Comparison of ENCODE assay signal across 26 mouse cellular contexts in the genomic region with DNA sequence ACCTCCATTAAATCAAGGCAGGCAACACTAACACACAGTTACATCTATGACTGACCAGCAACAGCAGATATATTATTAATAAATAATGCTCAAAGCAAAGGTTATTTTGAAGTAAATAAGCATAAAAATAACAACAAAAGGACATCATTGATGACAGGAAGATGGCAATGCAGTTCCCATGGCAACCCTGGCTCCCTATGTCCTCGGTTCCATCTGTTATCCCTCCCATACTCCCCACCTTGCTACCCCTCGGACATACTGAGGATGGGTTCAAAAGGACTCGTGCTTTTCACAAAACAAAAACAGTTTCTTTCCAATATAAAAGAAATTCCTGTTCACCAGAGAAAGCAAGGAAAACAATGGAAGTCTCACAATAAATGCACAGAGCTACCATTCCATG. TPM values are rescaled to one million over a fixed set of nuclear protein-coding genes. Genes with fewer than 3 reads are reported as not detected.
A peak's percentile ranks its signal among the peaks of the same experiment; 100 is the strongest.
DNase-seq lines count a peak whose midpoint lies in the region; ATAC-seq and TF ChIP-seq lines count a peak whose summit lies in the region.
"Had no signal": no experiment of that assay in that cellular context is flagged by ENCODE, and none has a peak within 500 bp of the region (broad histone marks: within the 10 kb centered on the region; RNA-seq: fewer than 3 reads in every experiment).

No protein-coding gene starts in this region.

- no peaks in the 10 kb centered on the region for H3K27me3 ChIP-seq in forebrain, embryonic 14.5 days (replicated peaks; ENCODE audit: control insufficient read depth, insufficient read depth, low read length)
- H3K27me3 ChIP-seq in forebrain, embryonic 12.5 days: no peaks in the 10 kb centered on the region
- H3K27me3 ChIP-seq in hindbrain, postnatal 0 days (ENCODE audit: insufficient read depth, low read length): no peaks in the 10 kb centered on the region
- H3K27me3 ChIP-seq: heart, embryonic 13.5 days; limb, embryonic 12.5 days; liver, embryonic 15.5 days; midbrain, embryonic 15.5 days; Patski had no signal

- H3K4me2 ChIP-seq in forebrain, embryonic 14.5 days (ENCODE audit: low read length): no peak overlapping the region
- no peak overlapping the region for H3K4me2 ChIP-seq in forebrain, embryonic 12.5 days
- no peak overlapping the region for H3K4me2 ChIP-seq in hindbrain, postnatal 0 days (ENCODE audit: low read depth, low read length)
- H3K4me2 ChIP-seq: heart, embryonic 13.5 days; limb, embryonic 12.5 days; liver, embryonic 15.5 days; lung, embryonic 14.5 days; midbrain, embryonic 15.5 days had no signal

- 43% methylated on average over 3 of the region's 3 CpGs for WGBS in forebrain, embryonic 14.5 days
- WGBS in forebrain, embryonic 12.5 days: 47% methylated on average over 3 of the region's 3 CpGs
- WGBS in hindbrain, postnatal 0 days: 15% methylated on average over 3 of the region's 3 CpGs

- DNase-seq in forebrain, embryonic 14.5 days (ENCODE audit: low spot score): peak; percentile 34
- no peak for DNase-seq in layer of hippocampus, adult 2 months (ENCODE audit: low spot score in 2 of 2)
- DNase-seq in layer of hippocampus, postnatal 14 days (ENCODE audit: low spot score in 2 of 2): no peak
- DNase-seq in hindbrain, postnatal 0 days (ENCODE audit: low spot score): peak; percentile 46
- no peak for DNase-seq in testis, postnatal 14 days (ENCODE audit: low spot score)
- DNase-seq in spleen, postnatal 14 days (ENCODE audit: low spot score in 2 of 2): no peak
- DNase-seq: adrenal gland, postnatal 10 days; cerebellum, adult 11-12 months; cerebellum, postnatal 25 days; heart, postnatal 10 days; kidney, adult 8-10 months; kidney, postnatal 4 days; lung, embryonic 14.5 days; lung, postnatal 14 days; right cerebral cortex, postnatal 25 days; spleen, adult 18-20 months; thymus, postnatal 4 days had no signal

- no peak for ATAC-seq in forebrain, embryonic 14.5 days
- ATAC-seq in forebrain, embryonic 12.5 days (ENCODE audit: low FRiP score): no peak
- ATAC-seq in hindbrain, postnatal 0 days: no peak
- ATAC-seq: intestine, embryonic 16.5 days; midbrain, embryonic 15.5 days; Patski had no signal

- H3K4me1 ChIP-seq in forebrain, embryonic 14.5 days (ENCODE audit: control insufficient read depth, insufficient read depth, low read length): peaks cover 7% of the 10 kb centered on the region
- H3K4me1 ChIP-seq in forebrain, embryonic 12.5 days: peaks cover 15% of the 10 kb centered on the region
- H3K4me1 ChIP-seq in embryonic fibroblast, embryonic 13.5 days (ENCODE audit: control insufficient read depth, insufficient read depth, low read length): peaks cover 16% of the 10 kb centered on the region
- peaks cover 18% of the 10 kb centered on the region for H3K4me1 ChIP-seq in hindbrain, postnatal 0 days (ENCODE audit: insufficient read depth, low read length)

- TF ChIP-seq POLR2A in embryonic fibroblast, embryonic 13.5 days (IDR thresholded peaks at IDR 0.05; ENCODE audit: low read depth, low read length): no peak

- H3K9ac ChIP-seq in forebrain, embryonic 14.5 days (ENCODE audit: low read length): no peak overlapping the region
- no peak overlapping the region for H3K9ac ChIP-seq in forebrain, embryonic 12.5 days
- no peak overlapping the region for H3K9ac ChIP-seq in hindbrain, postnatal 0 days (replicated peaks; ENCODE audit: low read length)
- H3K9ac ChIP-seq: heart, embryonic 13.5 days; limb, embryonic 12.5 days; liver, embryonic 15.5 days; lung, embryonic 14.5 days; midbrain, embryonic 15.5 days had no signal

- no peaks in the 10 kb centered on the region for H3K9me3 ChIP-seq in forebrain, embryonic 14.5 days (replicated peaks; ENCODE audit: control insufficient read depth, low read length)
- H3K9me3 ChIP-seq in forebrain, embryonic 12.5 days: no peaks in the 10 kb centered on the region
- no peaks in the 10 kb centered on the region for H3K9me3 ChIP-seq in hindbrain, postnatal 0 days (ENCODE audit: low read length)
- H3K9me3 ChIP-seq: heart, embryonic 13.5 days; liver, embryonic 15.5 days; midbrain, embryonic 15.5 days had no signal

- no peaks in the 10 kb centered on the region for H3K36me3 ChIP-seq in forebrain, embryonic 14.5 days (ENCODE audit: control insufficient read depth, insufficient read depth, low read length)
- H3K36me3 ChIP-seq in forebrain, embryonic 12.5 days (replicated peaks): no peaks in the 10 kb centered on the region; the same call in 1 of the 2 replicates
- H3K36me3 ChIP-seq in hindbrain, postnatal 0 days (ENCODE audit: insufficient read depth, low read length): no peaks in the 10 kb centered on the region
- H3K36me3 ChIP-seq: limb, embryonic 12.5 days; midbrain, embryonic 15.5 days had no signal

- H3K27ac ChIP-seq in forebrain, embryonic 14.5 days (ENCODE audit: low read depth, low read length): no peak overlapping the region
- H3K27ac ChIP-seq in forebrain, embryonic 12.5 days: no peak overlapping the region
- peak overlapping the region; percentile 78 for H3K27ac ChIP-seq in layer of hippocampus, adult 2 months
- H3K27ac ChIP-seq in embryonic fibroblast, embryonic 13.5 days (ENCODE audit: insufficient read depth, low read length): peak overlapping the region; percentile 100; the same call in 1 of the 2 replicates
- 0 out of 2 replicates have a peak overlapping the region, but pooled peaks have one; percentile 8 for H3K27ac ChIP-seq in hindbrain, postnatal 0 days
- H3K27ac ChIP-seq: heart, embryonic 13.5 days; kidney, postnatal 0 days; limb, embryonic 12.5 days; liver, embryonic 15.5 days; midbrain, embryonic 15.5 days had no signal

- TF ChIP-seq CTCF in layer of hippocampus, adult 2 months (conservative IDR thresholded peaks at IDR 0.05): no peak
- no peak for TF ChIP-seq CTCF in embryonic fibroblast, embryonic 13.5 days (IDR thresholded peaks at IDR 0.05; ENCODE audit: borderline replicate concordance, insufficient read depth, low read length)
- TF ChIP-seq CTCF in hindbrain, postnatal 0 days (IDR thresholded peaks at IDR 0.05; ENCODE audit: low read depth): no peak

- no peak overlapping the region for H3K4me3 ChIP-seq in forebrain, embryonic 14.5 days (ENCODE audit: low read depth, low read length)
- H3K4me3 ChIP-seq in forebrain, embryonic 12.5 days (replicated peaks): no peak overlapping the region
- no peak overlapping the region for H3K4me3 ChIP-seq in layer of hippocampus, adult 2 months
- no peak overlapping the region for H3K4me3 ChIP-seq in embryonic fibroblast, embryonic 13.5 days (ENCODE audit: insufficient read depth, low read length)
- H3K4me3 ChIP-seq in hindbrain, postnatal 0 days (ENCODE audit: low read length): no peak overlapping the region
- H3K4me3 ChIP-seq: heart, embryonic 13.5 days; limb, embryonic 12.5 days; liver, embryonic 15.5 days; midbrain, embryonic 15.5 days had no signal

RNA-seq across cellular contexts. Expression of gene Sorbs1, which starts 48.2 kb away (rescaled TPM):
- 61.1 and 83.9 TPM in 2 replicates for polyA plus RNA-seq in forebrain, embryonic 14.5 days (2014; fragmentation: Nextera tagmentation; extraction: Ambion mirVana)
- polyA plus RNA-seq in forebrain, embryonic 12.5 days (2016; fragmentation: Nextera tagmentation; extraction: Ambion mirVana): 66.8 and 69.3 TPM in 2 replicates
- 100 to 1,000 TPM; 222 to 229 TPM for total RNA-seq in layer of hippocampus, adult 2 months (2021)
- total RNA-seq in layer of hippocampus, postnatal 14 days (2021): 100 to 1,000 TPM; 182 to 186 TPM
- 111 and 180 TPM in 2 replicates for polyA plus RNA-seq in embryonic fibroblast, embryonic 13.5 days (2011; ENCODE audit: insufficient read length, low read depth, missing spikeins)
- total RNA-seq in hindbrain, postnatal 0 days (2014; rRNA removed): 52.4 and 64.2 TPM in 2 replicates
- polyA plus RNA-seq in hindbrain, postnatal 0 days (2015; fragmentation: Nextera tagmentation; extraction: Ambion mirVana): 70.4 and 79.2 TPM in 2 replicates

Comparison
In these comparisons a context has a peak if more than half of its experiments do, and no peak if none do; other contexts are left out.
1. DNase-seq: peak in forebrain, embryonic 14.5 days (single experiment) and hindbrain, postnatal 0 days (single experiment); none in layer of hippocampus, adult 2 months (0 of 2), layer of hippocampus, postnatal 14 days (0 of 2), testis, postnatal 14 days (single experiment) and spleen, postnatal 14 days (0 of 2).
2. H3K27ac ChIP-seq: peak in layer of hippocampus, adult 2 months (single experiment), embryonic fibroblast, embryonic 13.5 days (single experiment) and hindbrain, postnatal 0 days (single experiment); none in forebrain, embryonic 14.5 days (single experiment) and forebrain, embryonic 12.5 days (single experiment).